Comparison of ENCODE assay signal across 9 mouse cellular contexts in the genomic region with DNA sequence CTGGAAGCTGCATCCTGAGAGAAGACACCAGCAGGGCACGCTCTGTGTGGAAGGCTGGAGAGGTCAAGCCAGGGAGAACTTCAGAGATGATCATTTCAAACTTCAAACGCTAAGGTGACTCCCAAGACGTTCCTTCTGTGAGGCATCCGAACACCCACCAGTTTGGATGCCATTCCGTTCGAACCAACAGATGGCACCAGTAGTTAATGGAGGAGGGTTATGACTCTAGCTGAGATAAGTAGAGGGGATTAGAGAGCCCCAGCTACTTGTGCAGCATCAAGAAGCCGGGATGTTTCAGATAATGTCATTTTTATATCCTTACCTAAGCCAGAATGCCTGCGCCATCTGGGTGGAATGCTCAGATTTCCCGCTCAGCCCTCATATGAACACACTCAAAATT.
DNase-seq lines count a peak whose midpoint lies in the region; ATAC-seq lines count a peak whose summit lies in the region.
"Had no signal": no experiment of that assay in that cellular context is flagged by ENCODE, and none has a peak within 500 bp of the region (broad histone marks: within the 10 kb centered on the region; RNA-seq: fewer than 3 reads in every experiment).

No protein-coding gene starts in this region.

- no peaks in the 10 kb centered on the region for H3K9me3 ChIP-seq in hindbrain, embryonic 16.5 days (ENCODE audit: control insufficient read depth, low read length)
- H3K9me3 ChIP-seq: embryonic facial prominence, embryonic 15.5 days had no signal

- no peak overlapping the region for H3K4me3 ChIP-seq in hindbrain, embryonic 16.5 days (ENCODE audit: low read length)
- H3K4me3 ChIP-seq: embryonic facial prominence, embryonic 15.5 days had no signal

- no peaks in the 10 kb centered on the region for H3K4me1 ChIP-seq in hindbrain, embryonic 16.5 days (ENCODE audit: control insufficient read depth, insufficient read depth, low read depth, low read length)
- H3K4me1 ChIP-seq: embryonic facial prominence, embryonic 15.5 days had no signal

- no peaks in the 10 kb centered on the region for H3K27me3 ChIP-seq in hindbrain, embryonic 16.5 days (replicated peaks; ENCODE audit: control insufficient read depth, insufficient read depth, low read length)
- H3K27me3 ChIP-seq: embryonic facial prominence, embryonic 15.5 days had no signal

- peak; percentile 69 for ATAC-seq in hindbrain, embryonic 16.5 days

- WGBS in hindbrain, embryonic 16.5 days, result 43% methylated on average over 9 of the region's 9 CpGs

- no peaks in the 10 kb centered on the region for H3K36me3 ChIP-seq in hindbrain, embryonic 16.5 days (ENCODE audit: control insufficient read depth, insufficient read depth, low read length)
- H3K36me3 ChIP-seq: embryonic facial prominence, embryonic 15.5 days had no signal

- no peak overlapping the region for H3K9ac ChIP-seq in hindbrain, embryonic 16.5 days (ENCODE audit: low read depth, low read length)
- H3K9ac ChIP-seq: embryonic facial prominence, embryonic 15.5 days had no signal

- H3K4me2 ChIP-seq in hindbrain, embryonic 16.5 days (ENCODE audit: low read length), result no peak overlapping the region
- H3K4me2 ChIP-seq: embryonic facial prominence, embryonic 15.5 days had no signal

- intact Hi-C loops in left cerebral cortex, postnatal 10 days (cut with DNase I), result loop anchor here (10.0 kb wide), 1 partner anchor 311 kb away; no protein-coding TSS in a partner anchor

- peak; percentile 26 to 27 for DNase-seq in left cerebral cortex, adult 18-20 months (ENCODE audit: low spot score in 2 of 2)
- DNase-seq in left cerebral cortex, postnatal 10 days (ENCODE audit: extremely low spot score in 1 of 2, low spot score in 2 of 2), result no peak
- DNase-seq in cerebellum, postnatal 14 days, result peak; percentile 57 to 70
- peak; percentile 65 for DNase-seq in retina, embryonic 14.5 days (ENCODE audit: low spot score)
- no peak for DNase-seq in thymus, postnatal 0 days (ENCODE audit: low spot score)
- DNase-seq in thymus, postnatal 36 days, result no peak
- DNase-seq: liver had no signal

- H3K27ac ChIP-seq in hindbrain, embryonic 16.5 days (ENCODE audit: low read depth, low read length), result no peak overlapping the region
- H3K27ac ChIP-seq: embryonic facial prominence, embryonic 15.5 days had no signal

Comparison
In these comparisons a context has a peak if more than half of its experiments do, and no peak if none do; other contexts are left out.
1. DNase-seq: peak in left cerebral cortex, adult 18-20 months (2 of 2), cerebellum, postnatal 14 days (2 of 2) and retina, embryonic 14.5 days (single experiment); none in left cerebral cortex, postnatal 10 days (0 of 2), thymus, postnatal 0 days (single experiment) and thymus, postnatal 36 days (0 of 2).